Mouse (Mus musculus): ENCODE results near the gene Spint2. TPM values are rescaled to one million over a fixed set of nuclear protein-coding genes. Genes with fewer than 3 reads are reported as not detected.

The Spint2 gene
- total and polyA plus RNA-seq, 2 experiments from 2014 or later, result 36.7 to 127 TPM

GRCm38 (mm10) chr7:29279924-29280323, 1.8 kb downstream of the Spint2 start:
- H3K9ac ChIP-seq, result no peak overlapping the region
- ATAC-seq, result no peak
- WGBS, result 91% methylated on average over 8 of the region's 8 CpGs
- no peak overlapping the region for H3K4me2 ChIP-seq (ENCODE audit: low read depth)
- H3K4me1 ChIP-seq (ENCODE audit: insufficient read depth), result no peaks in the 10 kb centered on the region
- no peaks in the 10 kb centered on the region; the same call in 1 of the 2 replicates for H3K27me3 ChIP-seq (ENCODE audit: insufficient read depth, low read length)
- no peak for TF ChIP-seq CTCF (IDR thresholded peaks at IDR 0.05; ENCODE audit: low read depth)
- no peaks in the 10 kb centered on the region for H3K36me3 ChIP-seq (ENCODE audit: insufficient read depth)
- no peak for DNase-seq
- H3K9me3 ChIP-seq (ENCODE audit: low read length), result no peaks in the 10 kb centered on the region
- no peak overlapping the region for H3K27ac ChIP-seq (ENCODE audit: low read depth, low read length)
- H3K4me3 ChIP-seq (ENCODE audit: low read depth, low read length), result no peak overlapping the region

GRCm38 (mm10) chr7:29279261-29279660, 2.5 kb downstream of the Spint2 start:
- no peak overlapping the region for H3K9ac ChIP-seq
- no peaks in the 10 kb centered on the region for H3K9me3 ChIP-seq (ENCODE audit: low read length)
- H3K27ac ChIP-seq (ENCODE audit: low read depth, low read length), result no peak overlapping the region
- no peaks in the 10 kb centered on the region; the same call in 1 of the 2 replicates for H3K27me3 ChIP-seq (ENCODE audit: insufficient read depth, low read length)
- TF ChIP-seq CTCF (IDR thresholded peaks at IDR 0.05; ENCODE audit: low read depth), result no peak
- H3K4me3 ChIP-seq (ENCODE audit: low read depth, low read length), result no peak overlapping the region
- DNase-seq (no peak), ATAC-seq (no peak)
- H3K36me3 ChIP-seq (ENCODE audit: insufficient read depth), result no peaks in the 10 kb centered on the region
- no peaks in the 10 kb centered on the region for H3K4me1 ChIP-seq (ENCODE audit: insufficient read depth)
- H3K4me2 ChIP-seq (ENCODE audit: low read depth), result no peak overlapping the region

- no peak for DNase-seq
- Histone ChIP-seq H3K4me2 (ENCODE audit: low read depth) (no peak overlapping the region), H3K27me3 (ENCODE audit: insufficient read depth, low read length) (no peaks in the 10 kb centered on the region; the same call in 1 of the 2 replicates), H3K9me3 (ENCODE audit: low read length) (no peaks in the 10 kb centered on the region), H3K9ac (no peak overlapping the region), H3K4me1 (ENCODE audit: insufficient read depth) (no peaks in the 10 kb centered on the region), H3K36me3 (ENCODE audit: insufficient read depth) (no peaks in the 10 kb centered on the region), H3K4me3 (ENCODE audit: low read depth, low read length) (no peak overlapping the region), H3K27ac (ENCODE audit: low read depth, low read length) (no peak overlapping the region)
- no peak for ATAC-seq
- WGBS, result 95% methylated on average over 4 of the region's 4 CpGs
- no peak for TF ChIP-seq CTCF (IDR thresholded peaks at IDR 0.05; ENCODE audit: low read depth)
Observed at GRCm38 (mm10) chr7:29277510-29277909, 4.2 kb downstream of the Spint2 start.

- TF ChIP-seq CTCF (IDR thresholded peaks at IDR 0.05; ENCODE audit: low read depth), result no peak
- WGBS, result 72% methylated on average over 5 of the region's 5 CpGs
Observed at GRCm38 (mm10) chr7:29276715-29277114, 5.0 kb downstream of the Spint2 start.

GRCm38 (mm10) chr7:29271687-29272465, 9.8 kb downstream of the Spint2 start:
- Histone ChIP-seq H3K9ac (no peak overlapping the region), H3K27me3 (ENCODE audit: insufficient read depth, low read length) (no peaks in the 10 kb centered on the region), H3K4me1 (ENCODE audit: insufficient read depth) (no peaks in the 10 kb centered on the region), H3K4me2 (ENCODE audit: low read depth) (no peak overlapping the region), H3K27ac (ENCODE audit: low read depth, low read length) (0 out of 2 replicates have a peak overlapping the region, but pooled peaks have one; percentile 10), H3K36me3 (ENCODE audit: insufficient read depth) (no peaks in the 10 kb centered on the region), H3K4me3 (ENCODE audit: low read depth, low read length) (no peak overlapping the region), H3K9me3 (ENCODE audit: low read length) (no peaks in the 10 kb centered on the region)
- TF ChIP-seq CTCF (IDR thresholded peaks at IDR 0.05; ENCODE audit: low read depth), result no peak
- DNase-seq, result no peak
- ATAC-seq, result peak; percentile 53
- 62% methylated on average over 8 of the region's 8 CpGs for WGBS

More at GRCm38 (mm10) chr7:29276715-29277114, 5.0 kb downstream of the Spint2 start:
- no peaks in the 10 kb centered on the region; the same call in 1 of the 2 replicates for H3K27me3 ChIP-seq (ENCODE audit: insufficient read depth, low read length)
- H3K4me2 ChIP-seq (ENCODE audit: low read depth), result no peak overlapping the region
- H3K4me1 ChIP-seq (ENCODE audit: insufficient read depth), result no peaks in the 10 kb centered on the region
- H3K27ac ChIP-seq (ENCODE audit: low read depth, low read length), result no peak overlapping the region
- no peaks in the 10 kb centered on the region for H3K36me3 ChIP-seq (ENCODE audit: insufficient read depth)
- no peak overlapping the region for H3K4me3 ChIP-seq (ENCODE audit: low read depth, low read length)
- ATAC-seq (no peak), DNase-seq (no peak)
- H3K9ac ChIP-seq, result no peak overlapping the region
- H3K9me3 ChIP-seq (ENCODE audit: low read length), result no peaks in the 10 kb centered on the region

- WGBS, result 91% methylated on average over 4 of the region's 4 CpGs
- Histone ChIP-seq H3K27me3 (ENCODE audit: insufficient read depth, low read length) (no peaks in the 10 kb centered on the region), H3K27ac (ENCODE audit: low read depth, low read length) (no peak overlapping the region), H3K4me3 (ENCODE audit: low read depth, low read length) (no peak overlapping the region), H3K4me2 (ENCODE audit: low read depth) (no peak overlapping the region), H3K4me1 (ENCODE audit: insufficient read depth) (no peaks in the 10 kb centered on the region), H3K9me3 (ENCODE audit: low read length) (no peaks in the 10 kb centered on the region), H3K9ac (no peak overlapping the region), H3K36me3 (ENCODE audit: insufficient read depth) (no peaks in the 10 kb centered on the region)
- TF ChIP-seq CTCF (IDR thresholded peaks at IDR 0.05; ENCODE audit: low read depth), result no peak
- no peak for ATAC-seq
- no peak for DNase-seq
Observed at GRCm38 (mm10) chr7:29270445-29270844, 11.3 kb downstream of the Spint2 start.

GRCm38 (mm10) chr7:29266931-29267330, 14.8 kb downstream of the Spint2 start:
- Histone ChIP-seq H3K9ac (no peak overlapping the region), H3K4me1 (ENCODE audit: insufficient read depth) (no peaks in the 10 kb centered on the region), H3K4me2 (ENCODE audit: low read depth) (no peak overlapping the region), H3K27me3 (ENCODE audit: insufficient read depth, low read length) (no peaks in the 10 kb centered on the region), H3K27ac (ENCODE audit: low read depth, low read length) (no peak overlapping the region), H3K9me3 (ENCODE audit: low read length) (no peaks in the 10 kb centered on the region), H3K4me3 (ENCODE audit: low read depth, low read length) (no peak overlapping the region), H3K36me3 (ENCODE audit: insufficient read depth) (no peaks in the 10 kb centered on the region)
- DNase-seq (no peak), ATAC-seq (no peak)
- no peak for TF ChIP-seq CTCF (IDR thresholded peaks at IDR 0.05; ENCODE audit: low read depth)
- WGBS, result 57% methylated on average over 4 of the region's 4 CpGs

Data from forebrain, postnatal 0 days (tissue).